In genomic region chr7:97331726-97332666, GRCm38 (mm10) we compare ENCODE assay signal across 8 mouse cellular contexts. TPM values are rescaled to one million over a fixed set of nuclear protein-coding genes. Genes with fewer than 3 reads are reported as not detected.
DNase-seq lines count a peak whose midpoint lies in the region; ATAC-seq and TF ChIP-seq lines count a peak whose summit lies in the region.

TSS of gene Usp35 (minus strand) at chr7:97332020.
TSS of gene Kctd21 (plus strand) at chr7:97332327.

- H3K9me3 ChIP-seq in hindbrain, postnatal 0 days (ENCODE audit: low read length) = no peaks in the 10 kb centered on the region

- H3K27me3 ChIP-seq in hindbrain, postnatal 0 days (ENCODE audit: insufficient read depth, low read length) = no peaks in the 10 kb centered on the region

- DNase-seq in ZHBTc4 (ENCODE audit: low read depth, low spot score) = peak; percentile 98
- DNase-seq in gastrocnemius, adult 2 months = peak; percentile 98
- DNase-seq in hindbrain, postnatal 0 days (ENCODE audit: low spot score) = peak; percentile 97
- peak; percentile 94 to 96 for DNase-seq in left cerebral cortex, adult 2 months (ENCODE audit: extremely low spot score in 1 of 2, low spot score in 2 of 2)
- DNase-seq in right cerebral cortex, adult 2 months (ENCODE audit: low spot score in 2 of 2) = peak; percentile 91
- peak; percentile 96 for DNase-seq in urinary bladder, postnatal 14 days (ENCODE audit: low spot score)

- ATAC-seq in common myeloid progenitor, adult 5-6 weeks (replicated peaks; ENCODE audit: low read depth, poor library complexity, severe bottlenecking) = peak; percentile 87
- ATAC-seq in hindbrain, postnatal 0 days = peak; percentile 98
- ATAC-seq in megakaryocyte, adult 5-6 weeks (ENCODE audit: poor library complexity, severe bottlenecking) = peak; percentile 93

- peak within 1 kb of the TSS; percentile 59 for H3K9ac ChIP-seq in hindbrain, postnatal 0 days (replicated peaks; ENCODE audit: low read length)

- peak within 1 kb of the TSS; percentile 100 for H3K4me3 ChIP-seq in gastrocnemius, adult 2 months
- H3K4me3 ChIP-seq in hindbrain, postnatal 0 days (ENCODE audit: low read length) = peak within 1 kb of the TSS; percentile 79
- peak within 1 kb of the TSS; percentile 94 for H3K4me3 ChIP-seq in left cerebral cortex, adult 2 months

- H3K27ac ChIP-seq in gastrocnemius, adult 2 months = peak within 1 kb of the TSS; percentile 92
- peak within 1 kb of the TSS; percentile 59; the same call in 1 of the 2 replicates for H3K27ac ChIP-seq in hindbrain, postnatal 0 days
- peak within 1 kb of the TSS; percentile 98 for H3K27ac ChIP-seq in left cerebral cortex, adult 2 months

- no peaks in the 10 kb centered on the region for H3K36me3 ChIP-seq in hindbrain, postnatal 0 days (ENCODE audit: insufficient read depth, low read length)

- H3K4me2 ChIP-seq in hindbrain, postnatal 0 days (ENCODE audit: low read depth, low read length) = peak within 1 kb of the TSS; percentile 68

- peaks cover 16% of the 10 kb centered on the region for H3K4me1 ChIP-seq in hindbrain, postnatal 0 days (ENCODE audit: insufficient read depth, low read length)

- WGBS in hindbrain, postnatal 0 days = under 1% methylated on average over 67 of the region's 68 CpGs

- TF ChIP-seq CTCF in gastrocnemius, adult 2 months (IDR thresholded peaks at IDR 0.05) = peak; percentile 27; the same call in 1 of the 2 replicates
- TF ChIP-seq CTCF in hindbrain, postnatal 0 days (IDR thresholded peaks at IDR 0.05; ENCODE audit: low read depth) = peak; percentile 40
- TF ChIP-seq CTCF in left cerebral cortex, adult 2 months (IDR thresholded peaks at IDR 0.05) = peak; percentile 44

- intact Hi-C loops in gastrocnemius, adult 2 months (cut with DNase I) = no loop called here
- intact Hi-C loops in left cerebral cortex, adult 2 months (cut with DNase I) = no loop called here

RNA-seq across cellular contexts. Expression of gene Usp35, which starts in this region (rescaled TPM):
- not detected in 2 replicates for total RNA-seq in common myeloid progenitor, adult 5-6 weeks (2017)
- under 1 TPM; 0.45 to 0.64 TPM for total RNA-seq in gastrocnemius, adult 2 months (2021)
- 14.2 and 14.4 TPM in 2 replicates for total RNA-seq in hindbrain, postnatal 0 days (2014; rRNA removed)
- polyA plus RNA-seq in hindbrain, postnatal 0 days (2015; fragmentation: Nextera tagmentation; extraction: Ambion mirVana) = 2.4 and 3.6 TPM in 2 replicates
- total RNA-seq in left cerebral cortex, adult 2 months (2021) = 10 to 100 TPM; 18.8 to 19.9 TPM
- 0.87 and 1.1 TPM in 2 replicates for total RNA-seq in megakaryocyte, adult 5-6 weeks (2015)
- 0.66 and 0.77 TPM in 2 replicates for total RNA-seq in megakaryocyte, adult 5-6 weeks (2017)

RNA-seq across cellular contexts. Expression of gene Kctd21, which starts in this region (rescaled TPM):
- total RNA-seq in common myeloid progenitor, adult 5-6 weeks (2017) = 0.09 and 0.78 TPM in 2 replicates
- total RNA-seq in gastrocnemius, adult 2 months (2021) = 1 to 10 TPM; 3.4 to 5.1 TPM
- total RNA-seq in hindbrain, postnatal 0 days (2014; rRNA removed) = 5.2 and 8.4 TPM in 2 replicates
- polyA plus RNA-seq in hindbrain, postnatal 0 days (2015; fragmentation: Nextera tagmentation; extraction: Ambion mirVana) = 3.2 and 3.4 TPM in 2 replicates
- total RNA-seq in left cerebral cortex, adult 2 months (2021) = 10 to 100 TPM; 12.5 to 14.6 TPM
- total RNA-seq in megakaryocyte, adult 5-6 weeks (2015) = 3.3 and 4.5 TPM in 2 replicates
- total RNA-seq in megakaryocyte, adult 5-6 weeks (2017) = 1.8 and 2.3 TPM in 2 replicates

Comparison
In these comparisons a context has a peak if more than half of its experiments do, and no peak if none do; other contexts are left out.
1. Peak in every context shown above with its lines: DNase-seq, ATAC-seq, H3K4me3 ChIP-seq and H3K27ac ChIP-seq.
2. Peak in ATAC-seq in common myeloid progenitor, adult 5-6 weeks; RNA of the genes that start here not detected or under 1 TPM.